Mouse (Mus musculus): ENCODE measurements around the gene Ppm1g. TPM values are rescaled to one million over a fixed set of nuclear protein-coding genes. Genes with fewer than 3 reads are reported as not detected.
"Not testable (repeated sequence)": the region's sequence is repeated elsewhere in the genome, so short reads cannot be mapped to it uniquely, and the experiment has no call there.

The Ppm1g gene
- polyA plus RNA-seq, 1 experiment from 2014 or later = 106 TPM

- Histone ChIP-seq H3K27ac (no peak overlapping the region), H3K4me2 (no peak overlapping the region), H3K9me3 (no peaks in the 10 kb centered on the region), H3K36me3 (0 out of 2 replicates have a peak, but pooled peaks cover 2% of the 10 kb centered on the region), H3K27me3 (no peaks in the 10 kb centered on the region), H3K4me3 (no peak overlapping the region), H3K9ac (no peak overlapping the region), H3K4me1 (peaks cover 16% of the 10 kb centered on the region; the same call in 1 of the 2 replicates)
- no peak for ATAC-seq (ENCODE audit: insufficient number of reproducible peaks, low FRiP score, low TSS enrichment, low read depth)
- WGBS = 63% methylated on average over 7 of the region's 7 CpGs
Measured at GRCm38 (mm10) chr5:31218294-31218693, 2.2 kb downstream of the Ppm1g start.

GRCm38 (mm10) chr5:31216554-31216953 lies 3.9 kb downstream of the Ppm1g start:
- peaks cover 16% of the 10 kb centered on the region; the same call in 1 of the 2 replicates for H3K4me1 ChIP-seq
- H3K9me3 ChIP-seq; H3K36me3 ChIP-seq; H3K27me3 ChIP-seq; H3K27ac ChIP-seq; H3K4me2 ChIP-seq; H3K4me3 ChIP-seq; ATAC-seq (ENCODE audit: insufficient number of reproducible peaks, low FRiP score, low TSS enrichment, low read depth); H3K9ac ChIP-seq: not testable (repeated sequence)
- WGBS = 91% methylated on average over 6 of the region's 6 CpGs

GRCm38 (mm10) chr5:31204421-31204820 lies 16.1 kb downstream of the Ppm1g start:
- Histone ChIP-seq H3K4me1 (peaks cover 27% of the 10 kb centered on the region), H3K4me2 (no peak overlapping the region), H3K4me3 (no peak overlapping the region), H3K27ac (no peak overlapping the region), H3K9ac (no peak overlapping the region), H3K36me3 (peaks cover 62% of the 10 kb centered on the region), H3K9me3 (peaks cover 5% of the 10 kb centered on the region; the same call in 1 of the 2 replicates), H3K27me3 (no peaks in the 10 kb centered on the region)
- no peak for ATAC-seq (ENCODE audit: insufficient number of reproducible peaks, low FRiP score, low TSS enrichment, low read depth)
- 90% methylated on average over 6 of the region's 6 CpGs for WGBS

GRCm38 (mm10) chr5:31203866-31204265 lies 16.6 kb downstream of the Ppm1g start:
- peaks cover 27% of the 10 kb centered on the region for H3K4me1 ChIP-seq
- no peak overlapping the region for H3K9ac ChIP-seq
- no peaks in the 10 kb centered on the region for H3K27me3 ChIP-seq
- H3K9me3 ChIP-seq = peaks cover 5% of the 10 kb centered on the region; the same call in 1 of the 2 replicates
- whole genome bisulfite sequencing = 96% methylated on average over 2 of the region's 2 CpGs
- H3K36me3 ChIP-seq = peaks cover 68% of the 10 kb centered on the region
- no peak overlapping the region for H3K4me3 ChIP-seq
- no peak for ATAC-seq (ENCODE audit: insufficient number of reproducible peaks, low FRiP score, low TSS enrichment, low read depth)
- H3K27ac ChIP-seq = no peak overlapping the region
- H3K4me2 ChIP-seq = no peak overlapping the region

- no peak for ATAC-seq (ENCODE audit: insufficient number of reproducible peaks, low FRiP score, low TSS enrichment, low read depth)
- Histone ChIP-seq H3K36me3 (peaks cover 74% of the 10 kb centered on the region), H3K9me3 (peaks cover 5% of the 10 kb centered on the region; the same call in 1 of the 2 replicates), H3K4me3 (peak overlapping the region; percentile 92), H3K27ac (peak overlapping the region; percentile 81), H3K4me1 (peaks cover 27% of the 10 kb centered on the region), H3K4me2 (peak overlapping the region; percentile 80), H3K27me3 (no peaks in the 10 kb centered on the region), H3K9ac (peak overlapping the region; percentile 37; the same call in 1 of the 2 replicates)
- WGBS = 83% methylated on average over 7 of the region's 7 CpGs
Measured at GRCm38 (mm10) chr5:31202933-31203332, 17.6 kb downstream of the Ppm1g start.

- peak within 1 kb of the TSS; percentile 80 for H3K4me2 ChIP-seq
Measured at GRCm38 (mm10) chr5:31201742-31202590, 18.5 kb downstream of the Ppm1g start, which contains the start of gene Zfp513. Gene Zfp513, minus strand, starts transcription at chr5:31202303.

GRCm38 (mm10) chr5:31201042-31201741 lies 19.3 kb downstream of the Ppm1g start:
- WGBS = 16% methylated on average over 13 of the region's 13 CpGs

More at GRCm38 (mm10) chr5:31201742-31202590, 18.5 kb downstream of the Ppm1g start, which contains the start of gene Zfp513:
- peaks cover 76% of the 10 kb centered on the region for H3K36me3 ChIP-seq
- peaks cover 5% of the 10 kb centered on the region; the same call in 1 of the 2 replicates for H3K9me3 ChIP-seq
- H3K4me3 ChIP-seq = peak within 1 kb of the TSS; percentile 92
- peak; percentile 95 for ATAC-seq (ENCODE audit: insufficient number of reproducible peaks, low FRiP score, low TSS enrichment, low read depth)
- 0% methylated on average over 52 of the region's 53 CpGs for WGBS
- H3K27me3 ChIP-seq = no peaks in the 10 kb centered on the region
- H3K27ac ChIP-seq = peak within 1 kb of the TSS; percentile 84
- peaks cover 30% of the 10 kb centered on the region for H3K4me1 ChIP-seq
- peak within 1 kb of the TSS; percentile 95 for H3K9ac ChIP-seq

GRCm38 (mm10) chr5:31200327-31200768 lies 20.1 kb downstream of the Ppm1g start:
- Histone ChIP-seq H3K27ac (no peak overlapping the region), H3K4me3 (peak overlapping the region; percentile 92; the same call in 1 of the 2 replicates), H3K27me3 (no peaks in the 10 kb centered on the region), H3K36me3 (peaks cover 79% of the 10 kb centered on the region), H3K4me1 (peaks cover 30% of the 10 kb centered on the region), H3K9ac (no peak overlapping the region), H3K9me3 (peaks cover 5% of the 10 kb centered on the region; the same call in 1 of the 2 replicates), H3K4me2 (no peak overlapping the region)
- 89% methylated on average over 27 of the region's 27 CpGs for WGBS
- peak; percentile 3; the same call in 1 of the 2 replicates for ATAC-seq (ENCODE audit: insufficient number of reproducible peaks, low FRiP score, low TSS enrichment, low read depth)

More at GRCm38 (mm10) chr5:31201042-31201741, 19.3 kb downstream of the Ppm1g start:
- peaks cover 78% of the 10 kb centered on the region for H3K36me3 ChIP-seq
- H3K27me3 ChIP-seq = no peaks in the 10 kb centered on the region
- H3K4me1 ChIP-seq = peaks cover 30% of the 10 kb centered on the region
- H3K27ac ChIP-seq = peak overlapping the region; percentile 84
- H3K4me2 ChIP-seq = peak overlapping the region; percentile 72
- H3K9ac ChIP-seq = peak overlapping the region; percentile 95
- H3K4me3 ChIP-seq = peak overlapping the region; percentile 92
- no peak for ATAC-seq (ENCODE audit: insufficient number of reproducible peaks, low FRiP score, low TSS enrichment, low read depth)
- H3K9me3 ChIP-seq = peaks cover 5% of the 10 kb centered on the region; the same call in 1 of the 2 replicates

- no peak for ATAC-seq (ENCODE audit: insufficient number of reproducible peaks, low FRiP score, low TSS enrichment, low read depth)
- Histone ChIP-seq H3K4me2 (no peak overlapping the region), H3K9ac (no peak overlapping the region), H3K27ac (no peak overlapping the region), H3K36me3 (peaks cover 79% of the 10 kb centered on the region), H3K4me3 (no peak overlapping the region), H3K4me1 (peaks cover 33% of the 10 kb centered on the region), H3K9me3 (peaks cover 5% of the 10 kb centered on the region; the same call in 1 of the 2 replicates), H3K27me3 (no peaks in the 10 kb centered on the region)
- WGBS = 83% methylated on average over 9 of the region's 9 CpGs
Measured at GRCm38 (mm10) chr5:31199893-31200292, 20.6 kb downstream of the Ppm1g start.

GRCm38 (mm10) chr5:31199321-31199892 lies 21.1 kb downstream of the Ppm1g start:
- H3K9me3 ChIP-seq = peaks cover 5% of the 10 kb centered on the region; the same call in 1 of the 2 replicates
- 90% methylated on average over 19 of the region's 19 CpGs for WGBS
- H3K9ac ChIP-seq = no peak overlapping the region
- no peak for ATAC-seq (ENCODE audit: insufficient number of reproducible peaks, low FRiP score, low TSS enrichment, low read depth)
- no peak overlapping the region for H3K4me3 ChIP-seq
- H3K4me2 ChIP-seq = no peak overlapping the region
- H3K27me3 ChIP-seq = no peaks in the 10 kb centered on the region
- peaks cover 36% of the 10 kb centered on the region for H3K4me1 ChIP-seq
- H3K36me3 ChIP-seq = peaks cover 79% of the 10 kb centered on the region
- H3K27ac ChIP-seq = no peak overlapping the region

- ATAC-seq (ENCODE audit: insufficient number of reproducible peaks, low FRiP score, low TSS enrichment, low read depth) = no peak
- 85% methylated on average over 5 of the region's 5 CpGs for WGBS
- Histone ChIP-seq H3K36me3 (peaks cover 73% of the 10 kb centered on the region), H3K27ac (no peak overlapping the region), H3K4me2 (no peak overlapping the region), H3K27me3 (no peaks in the 10 kb centered on the region), H3K4me3 (no peak overlapping the region), H3K9me3 (peaks cover 5% of the 10 kb centered on the region; the same call in 1 of the 2 replicates), H3K9ac (no peak overlapping the region), H3K4me1 (peaks cover 42% of the 10 kb centered on the region)
Measured at GRCm38 (mm10) chr5:31198616-31199320, 21.7 kb downstream of the Ppm1g start.

All from limb, embryonic 15.5 days (tissue).